Mouse (Mus musculus): Measurements from ENCODE around the gene Cdh23.

- TF ChIP-seq CTCF (IDR thresholded peaks at IDR 0.05; ENCODE audit: control insufficient read depth, insufficient read depth, insufficient read length) (no peak), MYOG (IDR thresholded peaks at IDR 0.05; ENCODE audit: control insufficient read depth, extremely low read depth, insufficient read length) (no peak), MAX (IDR thresholded peaks at IDR 0.05) (no peak), USF1 (IDR thresholded peaks at IDR 0.05; ENCODE audit: low read depth) (no peak)
Measured at GRCm38 (mm10) chr10:60607166-60607565, 89.1 kb downstream of the Cdh23 start.

All from C2C12 (cell line).